In genomic region chr2:19909900-19910780, GRCm38 (mm10) we compare ENCODE assay signal across 8 mouse cellular contexts. TPM values are rescaled to one million over a fixed set of nuclear protein-coding genes. Genes with fewer than 3 reads are reported as not detected.
DNase-seq lines count a peak whose midpoint lies in the region; ATAC-seq and TF ChIP-seq lines count a peak whose summit lies in the region.

No protein-coding gene starts in this region.

- no peaks in the 10 kb centered on the region for H3K9me3 ChIP-seq in lung, embryonic 16.5 days (ENCODE audit: control insufficient read depth, low read length)
- H3K9me3 ChIP-seq in embryonic facial prominence, embryonic 15.5 days (replicated peaks), result no peaks in the 10 kb centered on the region
- H3K9me3 ChIP-seq in midbrain, embryonic 13.5 days, result no peaks in the 10 kb centered on the region

- no peak overlapping the region for H3K27ac ChIP-seq in lung, embryonic 16.5 days (ENCODE audit: low read length)
- H3K27ac ChIP-seq in embryonic facial prominence, embryonic 15.5 days (replicated peaks), result no peak overlapping the region
- H3K27ac ChIP-seq in layer of hippocampus, adult 2 months, result peak overlapping the region; percentile 80
- no peak overlapping the region for H3K27ac ChIP-seq in midbrain, embryonic 13.5 days

- peak; percentile 26; the same call in 1 of the 2 replicates for ATAC-seq in lung, embryonic 16.5 days (ENCODE audit: low read depth)
- ATAC-seq in embryonic facial prominence, embryonic 15.5 days (ENCODE audit: insufficient number of reproducible peaks, low FRiP score, low TSS enrichment, low read depth), result peak; percentile 24
- ATAC-seq in midbrain, embryonic 13.5 days, result peak; percentile 67

- no peak for TF ChIP-seq CTCF in layer of hippocampus, adult 2 months (conservative IDR thresholded peaks at IDR 0.05)

- DNase-seq in lung, postnatal 36 days, result no peak
- peak; percentile 14 to 17 for DNase-seq in layer of hippocampus, adult 2 months (ENCODE audit: low spot score in 2 of 2)
- DNase-seq in ovary, adult 18-20 months (ENCODE audit: low spot score), result no peak
- DNase-seq in thymus, postnatal 14 days, result no peak
- no peak for DNase-seq in urinary bladder, adult 2 months (ENCODE audit: low spot score)

- H3K4me1 ChIP-seq in lung, embryonic 16.5 days (replicated peaks; ENCODE audit: control insufficient read depth, insufficient read depth, low read length), result peaks cover 7% of the 10 kb centered on the region; the same call in 1 of the 2 replicates
- H3K4me1 ChIP-seq in embryonic facial prominence, embryonic 15.5 days, result peaks cover 7% of the 10 kb centered on the region
- peaks cover 17% of the 10 kb centered on the region for H3K4me1 ChIP-seq in midbrain, embryonic 13.5 days (replicated peaks)

- H3K36me3 ChIP-seq in lung, embryonic 16.5 days (ENCODE audit: control insufficient read depth, insufficient read depth, low read length), result no peaks in the 10 kb centered on the region
- H3K36me3 ChIP-seq in embryonic facial prominence, embryonic 15.5 days, result no peaks in the 10 kb centered on the region
- H3K36me3 ChIP-seq in midbrain, embryonic 13.5 days, result no peaks in the 10 kb centered on the region

- peak overlapping the region; percentile 48 for H3K4me3 ChIP-seq in lung, embryonic 16.5 days (ENCODE audit: low read length)
- peak overlapping the region; percentile 46 for H3K4me3 ChIP-seq in embryonic facial prominence, embryonic 15.5 days (replicated peaks)
- peak overlapping the region; percentile 67 for H3K4me3 ChIP-seq in layer of hippocampus, adult 2 months
- H3K4me3 ChIP-seq in midbrain, embryonic 13.5 days (replicated peaks), result peak overlapping the region; percentile 64

- WGBS in lung, embryonic 16.5 days, result under 1% methylated on average over 30 of the region's 31 CpGs
- under 1% methylated on average over 30 of the region's 31 CpGs for WGBS in embryonic facial prominence, embryonic 15.5 days
- WGBS in midbrain, embryonic 13.5 days, result 0% methylated on average over 29 of the region's 31 CpGs

- H3K27me3 ChIP-seq in lung, embryonic 16.5 days (ENCODE audit: control insufficient read depth, insufficient read depth, low read depth, low read length), result peaks cover 20% of the 10 kb centered on the region
- peaks cover 35% of the 10 kb centered on the region for H3K27me3 ChIP-seq in embryonic facial prominence, embryonic 15.5 days
- peaks cover 52% of the 10 kb centered on the region for H3K27me3 ChIP-seq in midbrain, embryonic 13.5 days

- H3K4me2 ChIP-seq in lung, embryonic 16.5 days (ENCODE audit: low read depth, low read length), result peak overlapping the region; percentile 61
- peak overlapping the region; percentile 89 for H3K4me2 ChIP-seq in embryonic facial prominence, embryonic 15.5 days (replicated peaks)
- peak overlapping the region; percentile 97 for H3K4me2 ChIP-seq in midbrain, embryonic 13.5 days (replicated peaks)

- no peak overlapping the region for H3K9ac ChIP-seq in lung, embryonic 16.5 days (ENCODE audit: low read length)
- no peak overlapping the region for H3K9ac ChIP-seq in embryonic facial prominence, embryonic 15.5 days
- peak overlapping the region; percentile 61 for H3K9ac ChIP-seq in midbrain, embryonic 13.5 days (replicated peaks)

RNA-seq across cellular contexts. Expression of gene Etl4, which starts 0.6 kb away (rescaled TPM):
- 23.6 and 28.2 TPM in 2 replicates for polyA plus RNA-seq in lung, embryonic 16.5 days (2015; fragmentation: Nextera tagmentation; extraction: Ambion mirVana)
- polyA plus RNA-seq in embryonic facial prominence, embryonic 15.5 days (2015; fragmentation: Nextera tagmentation; extraction: Ambion mirVana), result 39.0 and 40.6 TPM in 2 replicates
- 10 to 100 TPM; 68.4 to 75.9 TPM for total RNA-seq in layer of hippocampus, adult 2 months (2021)
- 3.4 and 3.8 TPM in 2 replicates for polyA plus RNA-seq in midbrain, embryonic 13.5 days (2015; fragmentation: Nextera tagmentation; extraction: Ambion mirVana)
- 40.5 and 41.7 TPM in 2 replicates for polyA plus RNA-seq in urinary bladder, adult 2 months (2012; rRNA removed)

Comparison
In these comparisons a context has a peak if more than half of its experiments do, and no peak if none do; other contexts are left out.
1. DNase-seq: peak in layer of hippocampus, adult 2 months (2 of 2); none in lung, postnatal 36 days (single experiment), ovary, adult 18-20 months (single experiment), thymus, postnatal 14 days (single experiment) and urinary bladder, adult 2 months (single experiment).
2. Peak in every context shown above with its lines, with median percentiles within 50 percentile points of each other: ATAC-seq, H3K4me2 ChIP-seq and H3K4me3 ChIP-seq.